In genomic region chr19:32490976-32491375, GRCm38 (mm10) we compare ENCODE assay signal across 19 mouse cellular contexts. TPM values are rescaled to one million over a fixed set of nuclear protein-coding genes. Genes with fewer than 3 reads are reported as not detected.
DNase-seq lines count a peak whose midpoint lies in the region; ATAC-seq and TF ChIP-seq lines count a peak whose summit lies in the region.
"Had no signal": no experiment of that assay in that cellular context is flagged by ENCODE, and none has a peak within 500 bp of the region (broad histone marks: within the 10 kb centered on the region; RNA-seq: fewer than 3 reads in every experiment).

No protein-coding gene starts in this region.

- peaks cover 4% of the 10 kb centered on the region; the same call in 1 of the 2 replicates for H3K4me1 ChIP-seq in testis, adult 2 months (ENCODE audit: control insufficient read depth, insufficient read depth, low read length)
- H3K4me1 ChIP-seq in liver, embryonic 16.5 days (ENCODE audit: control insufficient read depth, low read depth, low read length), result peaks cover 15% of the 10 kb centered on the region

- no peak for DNase-seq in testis, postnatal 10 days (ENCODE audit: low spot score)
- DNase-seq in splenic B cell, adult 2 months (ENCODE audit: low read depth, low spot score), result peak; percentile 41
- DNase-seq in gastrocnemius, adult 2 months, result no peak
- DNase-seq in gastrocnemius, postnatal 14 days, result no peak
- no peak for DNase-seq in ovary, postnatal 14 days (ENCODE audit: low spot score)
- DNase-seq: cerebellum, adult 9-11 months; heart, adult 18-20 months; layer of hippocampus, postnatal 36 days; lung, postnatal 14 days; retina, postnatal 1 day; thymus, adult 2 months had no signal

- H3K4me3 ChIP-seq in testis, adult 2 months (ENCODE audit: control insufficient read depth, low read depth, low read length), result no peak overlapping the region
- peak overlapping the region; percentile 11; the same call in 1 of the 2 replicates for H3K4me3 ChIP-seq in liver, embryonic 16.5 days (ENCODE audit: low read depth, low read length)
- no peak overlapping the region for H3K4me3 ChIP-seq in gastrocnemius, adult 2 months
- H3K4me3 ChIP-seq: forebrain, embryonic 12.5 days; heart, embryonic 15.5 days; kidney, embryonic 15.5 days; midbrain, embryonic 10.5 days had no signal

- no peaks in the 10 kb centered on the region for H3K36me3 ChIP-seq in testis, adult 2 months (ENCODE audit: control insufficient read depth, insufficient read depth, low read length)
- H3K36me3 ChIP-seq in liver, embryonic 16.5 days (ENCODE audit: control insufficient read depth, insufficient read depth), result peaks cover 34% of the 10 kb centered on the region
- H3K36me3 ChIP-seq in splenic B cell, adult 2 months (ENCODE audit: control insufficient read depth, insufficient read depth, low read length, poor library complexity, severe bottlenecking), result no peaks in the 10 kb centered on the region

- TF ChIP-seq CTCF in testis, adult 2 months (IDR thresholded peaks at IDR 0.05; ENCODE audit: control insufficient read depth, insufficient read depth, insufficient replicate concordance, low read depth, low read length), result no peak
- TF ChIP-seq CTCF in gastrocnemius, adult 2 months (IDR thresholded peaks at IDR 0.05), result no peak

- no peaks in the 10 kb centered on the region for H3K27me3 ChIP-seq in testis, adult 2 months (ENCODE audit: control insufficient read depth, insufficient read depth, low read length)
- no peaks in the 10 kb centered on the region for H3K27me3 ChIP-seq in liver, embryonic 16.5 days (ENCODE audit: control insufficient read depth, insufficient read depth, low read depth, low read length)
- H3K27me3 ChIP-seq in splenic B cell, adult 2 months (ENCODE audit: control insufficient read depth, insufficient read depth, low read length, poor library complexity, severe bottlenecking), result no peaks in the 10 kb centered on the region
- H3K27me3 ChIP-seq: forebrain, embryonic 12.5 days; heart, embryonic 15.5 days; kidney, embryonic 15.5 days; Patski had no signal

- intact Hi-C loops in gastrocnemius, adult 2 months (cut with DNase I), result no loop called here
- intact Hi-C loops in gastrocnemius, postnatal 14 days (cut with DNase I; ENCODE audit: low total_unique reads), result no loop called here

- WGBS in liver, embryonic 16.5 days (ENCODE audit: insufficient replicate concordance), result 60% methylated on average over 2 of the region's 2 CpGs

- peak overlapping the region; percentile 38; the same call in 1 of the 2 replicates for H3K9ac ChIP-seq in liver, embryonic 16.5 days (ENCODE audit: low read depth, low read length)
- H3K9ac ChIP-seq: forebrain, embryonic 12.5 days; heart, embryonic 15.5 days; kidney, embryonic 15.5 days had no signal

- TF ChIP-seq POLR2A in testis, adult 2 months (IDR thresholded peaks at IDR 0.05; ENCODE audit: control insufficient read depth, low read depth, low read length), result no peak

- 0 out of 2 replicates have a peak overlapping the region, but pooled peaks have one; percentile 13 for H3K27ac ChIP-seq in testis, adult 2 months (ENCODE audit: control insufficient read depth, insufficient read depth, low read depth, low read length)
- peak overlapping the region; percentile 7; the same call in 1 of the 2 replicates for H3K27ac ChIP-seq in liver, embryonic 16.5 days (ENCODE audit: low read length)
- H3K27ac ChIP-seq in gastrocnemius, adult 2 months, result no peak overlapping the region
- H3K27ac ChIP-seq: forebrain, embryonic 12.5 days; heart, embryonic 15.5 days; kidney, embryonic 15.5 days; midbrain, embryonic 10.5 days had no signal

- ATAC-seq in common myeloid progenitor, adult 5-6 weeks (replicated peaks; ENCODE audit: low read depth, poor library complexity, severe bottlenecking), result 0 out of 2 replicates have a peak, but pooled peaks have one; percentile 36
- no peak for ATAC-seq in liver, embryonic 16.5 days (ENCODE audit: low read depth)
- ATAC-seq: Patski had no signal

- H3K4me2 ChIP-seq in liver, embryonic 16.5 days (ENCODE audit: low read depth, low read length), result peak overlapping the region; percentile 44; the same call in 1 of the 2 replicates
- H3K4me2 ChIP-seq: forebrain, embryonic 12.5 days; heart, embryonic 15.5 days; kidney, embryonic 15.5 days had no signal

- H3K9me3 ChIP-seq in liver, embryonic 16.5 days (replicated peaks; ENCODE audit: control insufficient read depth, low read length), result no peaks in the 10 kb centered on the region
- H3K9me3 ChIP-seq: forebrain, embryonic 12.5 days; heart, embryonic 15.5 days; kidney, embryonic 15.5 days; midbrain, embryonic 10.5 days had no signal

RNA-seq across cellular contexts. Expression of gene Minpp1, which starts 5.4 kb away (rescaled TPM):
- 8.8 and 10.5 TPM in 2 replicates for polyA plus RNA-seq in testis, adult 2 months (2012; rRNA removed)
- total RNA-seq in common myeloid progenitor, adult 5-6 weeks (2017), result 98.8 and 100 TPM in 2 replicates
- polyA plus RNA-seq in liver, embryonic 16.5 days (2015; fragmentation: Nextera tagmentation; extraction: Ambion mirVana), result 69.7 and 71.3 TPM in 2 replicates
- total RNA-seq in gastrocnemius, adult 2 months (2021), result 10 to 100 TPM; 14.4 to 14.6 TPM
- total RNA-seq in gastrocnemius, postnatal 14 days (2021), result 10 to 100 TPM; 17.1 to 21.1 TPM

RNA-seq across cellular contexts. Expression of gene Rpl9-ps6, which starts 24.6 kb away (rescaled TPM):
- 4.2 and 4.6 TPM in 2 replicates for polyA plus RNA-seq in testis, adult 2 months (2012; rRNA removed)
- total RNA-seq in common myeloid progenitor, adult 5-6 weeks (2017), result 221 and 259 TPM in 2 replicates
- polyA plus RNA-seq in liver, embryonic 16.5 days (2015; fragmentation: Nextera tagmentation; extraction: Ambion mirVana), result 34.8 and 54.9 TPM in 2 replicates
- total RNA-seq in gastrocnemius, adult 2 months (2021), result 10 to 100 TPM; 27.1 to 36.4 TPM
- 10 to 100 TPM; 27.7 to 28.4 TPM for total RNA-seq in gastrocnemius, postnatal 14 days (2021)
